Mouse (Mus musculus) thymus, adult 2 months (tissue): ENCODE results near the gene Cep250. TPM values are rescaled to one million over a fixed set of nuclear protein-coding genes. Genes with fewer than 3 reads are reported as not detected.
A peak's percentile ranks its signal among the peaks of the same experiment; 100 is the strongest.
"Not testable (repeated sequence)": the region's sequence is repeated elsewhere in the genome, so short reads cannot be mapped to it uniquely, and the experiment has no call there.

ENCODE experiments used
- DNase-seq: peaks from one replicate; pipeline ENCODE4 v3.0.0; 2021
- H3K27ac ChIP-seq: fragments of 200-500 bp; 2 replicates; pipeline ENCODE4 v1.5.1; 2012; ENCODE audit warnings: low read length, control low read depth; ENCODE audit not compliant: control insufficient read depth, insufficient read depth
- H3K27me3 ChIP-seq: fragments of 200-500 bp; 2 replicates; pipeline ENCODE4 v1.6.1; 2012; ENCODE audit warnings: mild to moderate bottlenecking, low read length, moderate library complexity, mixed read lengths; ENCODE audit not compliant: control insufficient read depth, insufficient read depth
- H3K36me3 ChIP-seq: fragments of 200-500 bp; 2 replicates; pipeline ENCODE4 v1.6.1; 2012; ENCODE audit warnings: mild to moderate bottlenecking, low read length, moderate library complexity; ENCODE audit not compliant: control insufficient read depth, insufficient read depth
- H3K4me1 ChIP-seq: fragments of 200-500 bp; replicated peaks from 2 replicates; pipeline ENCODE4 v1.6.1; 2012; ENCODE audit warnings: low read length; ENCODE audit not compliant: control insufficient read depth, insufficient read depth
- H3K4me3 ChIP-seq: fragments of 200-500 bp; 2 replicates; pipeline ENCODE4 v1.5.1; 2012; ENCODE audit warnings: mild to moderate bottlenecking, low read length, control low read depth, moderate library complexity; ENCODE audit not compliant: control insufficient read depth, insufficient read depth
- CTCF ChIP-seq: fragments of 200-500 bp; IDR thresholded peaks from 2 replicates; pipeline ENCODE4 v1.5.1; 2012; ENCODE audit warnings: mild to moderate bottlenecking, control low read depth, low read length, moderate library complexity, borderline replicate concordance; ENCODE audit not compliant: control insufficient read depth, poor library complexity, insufficient read depth; ENCODE audit errors: extremely low read depth
- POLR2A ChIP-seq: fragments of 200-500 bp; IDR thresholded peaks from 2 replicates; pipeline ENCODE4 v1.6.1; 2012; ENCODE audit warnings: mild to moderate bottlenecking, low read length, control low read depth, moderate library complexity; ENCODE audit not compliant: control insufficient read depth, poor library complexity, insufficient read depth; ENCODE audit errors: extremely low read depth
- WGBS: fragments of 180-500 bp; shearing (Covaris S2); methylation state at CpG from one replicate; pipeline ENCODE4 v1.1.7; 2018; 5-methylcytosine and 5-hydroxymethylcytosine counted together
- polyA plus RNA-seq: library from polyadenylated mRNA; depleted of rRNA; stranded (reverse); fragments of >200 nt; gene quantifications from 2 replicates; pipeline ENCODE4 v1.2.3, GENCODE M21; 2012; rRNA removed

Gene Cep250
- 31.6 and 36.7 TPM in 2 replicates for polyA plus RNA-seq

DNA sequence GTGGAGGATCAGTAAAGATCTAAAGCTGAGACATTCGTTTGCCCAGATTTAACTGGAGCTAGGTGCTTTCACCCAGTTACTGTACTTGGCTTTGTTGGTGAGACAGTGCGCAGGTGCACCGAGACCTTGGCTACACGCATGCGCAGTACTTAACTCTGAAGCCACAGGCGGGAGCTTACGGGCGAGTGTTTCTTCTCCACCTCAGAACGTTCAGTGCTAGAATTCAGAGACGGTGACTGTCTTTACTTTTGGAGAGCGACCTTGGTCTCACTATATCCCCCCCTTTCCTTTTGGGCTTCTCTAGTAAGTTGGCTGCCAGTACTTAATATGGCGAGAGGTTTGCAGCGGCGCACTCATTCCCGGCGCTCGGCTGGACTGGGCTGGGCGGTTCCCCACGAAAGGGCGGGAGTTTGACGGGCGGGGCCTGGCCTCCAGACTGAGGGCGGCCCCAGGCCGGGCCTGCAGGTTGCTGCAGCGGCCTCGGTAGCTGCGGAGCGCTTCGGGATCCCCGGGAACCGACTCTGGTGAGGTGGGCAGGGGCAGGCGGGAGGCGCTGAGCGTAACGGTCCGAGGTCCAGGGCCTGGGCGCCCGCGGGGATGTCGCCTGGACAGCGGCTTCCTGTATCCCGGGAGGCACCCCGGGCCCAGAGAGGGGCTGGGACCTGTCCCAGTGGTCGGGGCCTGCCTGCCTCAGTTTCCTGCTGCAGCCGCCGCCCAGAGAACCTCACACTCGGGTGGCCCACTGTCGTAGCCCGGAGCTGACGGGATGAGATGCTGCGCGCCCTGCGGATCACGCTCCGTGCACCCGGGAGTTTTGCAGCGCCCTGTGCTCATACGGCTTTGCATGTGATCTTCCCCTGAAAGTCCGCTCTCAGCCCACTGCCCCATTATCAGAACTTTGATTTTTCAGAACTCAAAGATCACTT, at the start of gene Cep250:
Gene Cep250 (plus strand): TSS at position 325 of the 926 bp plus-strand sequence.
- Histone ChIP-seq H3K27ac (peak within 1 kb of the TSS; percentile 91), H3K27me3 (no peaks in the 10 kb centered on the region), H3K4me3 (peak within 1 kb of the TSS; percentile 76), H3K4me1 (no peaks in the 10 kb centered on the region), H3K36me3 (no peaks in the 10 kb centered on the region)
- TF ChIP-seq POLR2A (peak; percentile 65), CTCF (no peak)
- under 1% methylated on average over 59 of the region's 59 CpGs for WGBS
- peak; percentile 81 for DNase-seq

DNA sequence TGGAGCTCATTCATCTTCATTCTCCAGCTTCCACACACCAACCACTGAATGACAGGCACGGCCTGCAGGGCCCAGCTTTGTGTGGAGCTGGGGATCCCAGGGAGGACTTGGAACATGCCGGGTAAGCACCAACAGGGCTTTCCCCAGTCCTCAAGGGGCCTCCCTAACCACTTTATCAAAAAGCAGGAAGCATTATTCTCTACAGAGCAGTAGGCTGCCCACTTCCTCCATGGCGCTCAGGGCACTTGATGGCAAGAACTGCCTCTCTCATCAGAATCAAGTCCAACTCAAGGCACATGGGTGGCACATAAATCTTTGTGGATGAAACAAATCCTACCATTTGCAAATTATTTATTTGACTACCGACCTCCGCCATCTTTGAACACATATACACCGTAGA, 41.6 kb upstream of the Cep250 start:
- peaks cover 18% of the 10 kb centered on the region for H3K36me3 ChIP-seq
- H3K27ac ChIP-seq: no peak overlapping the region
- no peak for TF ChIP-seq CTCF
- TF ChIP-seq POLR2A: no peak
- no peak for DNase-seq
- no peaks in the 10 kb centered on the region for H3K4me1 ChIP-seq
- H3K27me3 ChIP-seq: no peaks in the 10 kb centered on the region
- 70% methylated on average over 6 of the region's 6 CpGs for WGBS
- no peak overlapping the region for H3K4me3 ChIP-seq

DNA sequence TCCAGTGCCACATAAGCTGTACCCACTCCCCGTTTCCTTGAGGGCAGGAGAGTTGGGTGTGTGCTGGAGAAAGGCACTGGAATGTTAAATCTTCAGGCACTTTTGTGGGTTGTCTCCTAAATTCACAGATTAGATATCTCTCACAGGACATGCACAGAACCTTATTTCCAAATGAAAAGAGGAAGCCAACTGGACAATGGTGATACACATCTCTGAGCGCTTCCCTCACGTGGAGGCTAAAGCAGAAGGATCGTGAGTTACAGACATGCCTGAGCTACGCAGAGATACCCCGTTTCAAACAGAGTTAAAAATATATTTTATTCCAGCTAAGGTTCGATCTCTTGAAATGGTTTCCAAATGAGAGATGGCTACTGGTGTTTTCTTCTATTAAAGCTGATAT, 33.1 kb upstream of the Cep250 start:
- no peak for DNase-seq
- H3K27ac ChIP-seq: no peak overlapping the region
- no peaks in the 10 kb centered on the region for H3K4me1 ChIP-seq
- WGBS: 95% methylated on average over 7 of the region's 7 CpGs
- peaks cover 6% of the 10 kb centered on the region for H3K36me3 ChIP-seq
- no peaks in the 10 kb centered on the region for H3K27me3 ChIP-seq
- H3K4me3 ChIP-seq: no peak overlapping the region
- no peak for TF ChIP-seq CTCF
- TF ChIP-seq POLR2A: no peak

DNA sequence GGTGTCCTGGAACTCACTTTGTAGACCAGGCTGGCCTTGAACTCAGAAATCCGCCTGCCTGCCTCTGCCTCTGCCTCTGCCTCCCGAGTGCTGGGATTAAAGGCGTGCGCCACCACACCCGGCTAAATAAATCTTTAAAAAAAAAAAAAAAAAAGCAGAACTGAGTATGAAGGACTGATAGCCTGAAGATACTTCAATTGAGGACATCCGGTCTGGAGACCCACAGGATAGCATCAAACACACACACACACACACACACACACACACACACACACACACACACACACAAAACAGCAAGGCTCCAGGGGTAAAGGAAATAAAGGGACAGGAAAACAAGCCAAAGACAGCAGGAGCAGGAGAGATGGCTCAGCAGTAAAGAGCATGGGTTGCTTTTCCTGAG, 31.0 kb upstream of the Cep250 start:
- not testable (repeated sequence) for H3K27ac ChIP-seq, H3K36me3 ChIP-seq, H3K27me3 ChIP-seq, H3K4me1 ChIP-seq, H3K4me3 ChIP-seq, DNase-seq
- WGBS: 95% methylated on average over 6 of the region's 6 CpGs

DNA sequence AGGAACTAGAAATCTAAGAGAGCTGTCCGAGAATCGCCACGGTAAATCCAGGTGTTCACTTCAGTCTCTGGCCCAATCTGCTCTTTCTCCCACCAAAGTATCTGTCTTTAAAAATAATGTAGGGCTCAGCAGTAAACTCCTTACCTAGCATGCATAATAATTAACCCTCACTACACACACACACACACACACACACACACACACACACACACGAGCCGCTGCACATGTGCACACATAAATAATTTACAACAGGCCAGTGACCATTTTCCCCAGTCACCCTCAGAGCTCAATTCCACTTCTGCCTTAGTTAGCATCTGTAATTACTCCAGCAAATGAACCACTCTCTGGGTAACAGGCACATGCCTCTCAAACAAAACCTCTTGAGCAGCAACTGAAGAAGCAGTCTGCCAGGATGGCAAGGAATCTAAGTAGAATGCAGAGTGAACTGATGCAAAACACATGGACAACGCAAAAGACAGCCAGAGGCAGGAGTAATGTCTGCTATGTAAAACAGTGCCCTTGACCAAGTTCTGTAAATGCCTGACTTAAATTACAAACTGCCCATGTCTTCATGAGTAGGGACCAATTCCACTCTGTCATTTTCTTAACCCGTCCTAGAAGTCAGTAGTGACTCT, 27.4 kb upstream of the Cep250 start:
- Histone ChIP-seq H3K27ac (no peak overlapping the region), H3K27me3 (no peaks in the 10 kb centered on the region), H3K4me3 (no peak overlapping the region), H3K4me1 (peaks cover 7% of the 10 kb centered on the region), H3K36me3 (no peaks in the 10 kb centered on the region)
- no peak for TF ChIP-seq CTCF
- TF ChIP-seq POLR2A: no peak
- 74% methylated on average over 7 of the region's 7 CpGs for WGBS
- DNase-seq: no peak

DNA sequence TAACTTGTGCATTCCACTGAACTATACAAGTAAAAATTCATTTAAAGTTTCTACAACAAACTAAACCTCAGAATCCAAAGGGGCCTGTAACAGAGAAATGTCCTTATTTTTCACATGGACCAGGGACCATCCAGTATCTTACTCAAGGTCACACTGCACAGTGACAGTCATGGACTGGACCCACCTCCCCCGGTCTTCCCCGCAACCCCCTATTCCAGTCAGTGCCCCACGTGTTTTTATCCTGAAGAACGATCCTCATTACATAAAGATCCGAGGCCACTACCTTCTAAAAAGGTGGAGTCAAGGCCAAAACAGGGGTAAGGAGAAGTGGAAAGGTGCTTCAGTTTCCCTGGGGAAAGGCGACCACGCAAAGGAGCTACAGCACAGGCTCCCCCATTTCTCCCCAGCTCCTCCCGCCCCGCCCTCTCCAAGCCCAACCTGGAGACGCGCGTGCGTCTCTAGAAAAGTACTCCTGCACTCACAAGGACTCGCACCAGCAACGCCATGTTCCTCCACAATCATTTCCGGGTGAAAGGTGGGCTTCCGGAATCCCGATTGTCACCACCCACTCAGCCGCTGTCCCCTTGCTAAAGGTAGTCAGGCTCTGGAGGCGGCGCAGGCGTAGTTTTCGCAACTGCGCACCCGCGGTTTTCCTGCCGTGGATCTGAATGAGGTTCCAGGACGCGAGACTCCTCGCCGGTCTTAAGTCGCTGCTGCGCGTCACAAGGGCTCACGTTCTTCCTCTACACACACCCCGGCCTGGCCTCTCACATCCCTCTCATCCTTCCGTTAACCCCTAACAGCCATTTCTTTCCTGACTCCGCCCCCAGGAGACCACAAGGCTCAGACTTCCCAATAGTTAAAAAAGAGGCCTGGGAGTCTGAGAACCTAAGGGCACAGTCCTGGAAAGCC, 26.5 kb upstream of the Cep250 start, which contains the start of gene Uqcc1:
Gene Uqcc1 (minus strand): TSS at position 780 of the 912 bp plus-strand sequence.
- WGBS: under 1% methylated on average over 38 of the region's 38 CpGs
- Histone ChIP-seq H3K4me1 (peaks cover 7% of the 10 kb centered on the region), H3K36me3 (no peaks in the 10 kb centered on the region), H3K27me3 (no peaks in the 10 kb centered on the region), H3K27ac (peak within 1 kb of the TSS; percentile 34; the same call in 1 of the 2 replicates), H3K4me3 (peak within 1 kb of the TSS; percentile 78)
- DNase-seq: peak; percentile 92
- TF ChIP-seq CTCF: no peak; the same call in 1 of the 2 replicates
- 0 out of 2 replicates have a peak, but pooled peaks have one; percentile 55 for TF ChIP-seq POLR2A
